Mouse (Mus musculus): ENCODE results near the gene Prr5.

The Prr5 gene

GRCm38 (mm10) chr15:84715132-84715531 lies 45.7 kb downstream of the Prr5 start:
- POLR2A ChIA-PET: interaction anchor here in 2 of 4 experiments (0.8 to 2.5 kb wide), 12 partner anchors 8 to 52 kb away, joined by 3 to 11 read pairs (median 3); no protein-coding TSS in a partner anchor
- CTCF ChIA-PET: interaction anchor here in 3 of 4 experiments (0.8 to 1.8 kb wide), 8 partner anchors 10 to 273 kb away, joined by 3 to 7 read pairs (median 4); partner anchors contain the start of gene 5031439G07Rik (in 1 of the 3)

GRCm38 (mm10) chr15:84717570-84718270 lies 48.3 kb downstream of the Prr5 start:
- ChIA-PET POLR2A (interaction anchor here in 2 of 4 experiments (0.9 to 2.2 kb wide), 4 partner anchors 7 to 42 kb away, joined by 3 to 6 read pairs (median 3); no protein-coding TSS in a partner anchor), CTCF (interaction anchor here (0.6 to 2.1 kb wide), 5 partner anchors 17 to 52 kb away, joined by 3 to 7 read pairs (median 4); no protein-coding TSS in a partner anchor)

- ChIA-PET CTCF (interaction anchor here (0.5 to 3.7 kb wide), 20 partner anchors 9 to 282 kb away, joined by 3 to 34 read pairs (median 4); no protein-coding TSS in a partner anchor), POLR2A (interaction anchor here in 3 of 4 experiments (0.9 to 2.5 kb wide), 16 partner anchors 8 to 204 kb away, joined by 3 to 13 read pairs (median 3); partner anchors contain the start of gene Nup50 (in 1 of the 3))
Observed at GRCm38 (mm10) chr15:84718785-84719184, 49.4 kb downstream of the Prr5 start.

- CTCF ChIA-PET: interaction anchor here (0.7 to 3.7 kb wide), 15 partner anchors 8 to 275 kb away, joined by 3 to 34 read pairs (median 4); no protein-coding TSS in a partner anchor
- POLR2A ChIA-PET: interaction anchor here in 3 of 4 experiments (0.7 to 2.5 kb wide), 18 partner anchors 9 to 203 kb away, joined by 3 to 13 read pairs (median 4); partner anchors contain the start of genes Nup50 (in 1 of the 3) and Prr5 (in 1 of the 3)
Observed at GRCm38 (mm10) chr15:84719791-84720190, 50.4 kb downstream of the Prr5 start, which contains the start of gene Arhgap8. TSS of gene Arhgap8 (plus strand) at chr15:84720052.

GRCm38 (mm10) chr15:84720291-84721204 lies 51.1 kb downstream of the Prr5 start:
- ChIA-PET CTCF (interaction anchor here in 3 of 4 experiments (0.6 to 3.7 kb wide), 9 partner anchors 8 to 49 kb away, joined by 3 to 34 read pairs (median 5); no protein-coding TSS in a partner anchor), POLR2A (interaction anchor here in 2 of 4 experiments (0.7 to 2.5 kb wide), 9 partner anchors 9 to 508 kb away, joined by 3 to 10 read pairs (median 3); no protein-coding TSS in a partner anchor)

GRCm38 (mm10) chr15:84723656-84724055 lies 54.2 kb downstream of the Prr5 start:
- CTCF ChIA-PET: interaction anchor here in 1 of 4 experiments (1.0 kb wide), 1 partner anchor 22 kb away, joined by 3 read pairs; no protein-coding TSS in a partner anchor
- POLR2A ChIA-PET: interaction anchor here in 3 of 4 experiments (0.6 to 1.5 kb wide), 12 partner anchors 9 to 265 kb away, joined by 3 to 7 read pairs (median 3); partner anchors contain the start of gene 5031439G07Rik (in 1 of the 3)

GRCm38 (mm10) chr15:84724199-84724598 lies 54.8 kb downstream of the Prr5 start:
- CTCF ChIA-PET: interaction anchor here in 1 of 4 experiments (1.0 kb wide), 1 partner anchor 23 kb away, joined by 3 read pairs; no protein-coding TSS in a partner anchor
- POLR2A ChIA-PET: interaction anchor here in 2 of 4 experiments (0.6 to 1.5 kb wide), 11 partner anchors 8 to 264 kb away, joined by 3 to 7 read pairs (median 3); partner anchors contain the start of gene 5031439G07Rik (in 1 of the 2)

- ChIA-PET CTCF (interaction anchor here in 1 of 4 experiments (0.6 to 1.5 kb wide), 5 partner anchors 10 to 123 kb away, joined by 3 to 8 read pairs (median 4); partner anchors contain the start of gene Arhgap8), POLR2A (interaction anchor here in 1 of 4 experiments (1.1 to 2.3 kb wide), 5 partner anchors 9 to 28 kb away, joined by 3 to 9 read pairs (median 3); no protein-coding TSS in a partner anchor)
Observed at GRCm38 (mm10) chr15:84729685-84730084, 60.3 kb downstream of the Prr5 start.

- ChIA-PET POLR2A (interaction anchor here in 3 of 4 experiments (0.6 to 2.8 kb wide), 10 partner anchors 10 to 1808 kb away, joined by 3 to 13 read pairs (median 3); partner anchors contain the start of gene Arhgap8 (in 1 of the 3)), CTCF (interaction anchor here (0.6 to 1.5 kb wide), 8 partner anchors 11 to 768 kb away, joined by 3 to 8 read pairs (median 4); partner anchors contain the start of gene Prr5 (in 1 of the 4))
Observed at GRCm38 (mm10) chr15:84730893-84731292, 61.5 kb downstream of the Prr5 start.

- POLR2A ChIA-PET: interaction anchor here in 3 of 4 experiments (0.6 to 2.8 kb wide), 12 partner anchors 8 to 438 kb away, joined by 3 to 13 read pairs (median 3); partner anchors contain the start of gene Arhgap8 (in 1 of the 3)
Observed at GRCm38 (mm10) chr15:84731676-84732424, 62.4 kb downstream of the Prr5 start.

GRCm38 (mm10) chr15:84732425-84732749 lies 63.0 kb downstream of the Prr5 start:
- ChIA-PET POLR2A (interaction anchor here in 3 of 4 experiments (0.5 to 2.8 kb wide), 8 partner anchors 9 to 1440 kb away, joined by 3 to 13 read pairs (median 3); partner anchors contain the start of gene Arhgap8 (in 1 of the 3)), CTCF (interaction anchor here in 3 of 4 experiments (0.9 to 1.0 kb wide), 3 partner anchors 26 to 32 kb away, joined by 3 to 4 read pairs (median 3); no protein-coding TSS in a partner anchor)

More at GRCm38 (mm10) chr15:84731676-84732424, 62.4 kb downstream of the Prr5 start:
- CTCF ChIA-PET: interaction anchor here (0.5 to 1.0 kb wide), 8 partner anchors 27 to 769 kb away, joined by 3 to 6 read pairs (median 3); partner anchors contain the start of gene Prr5 (in 1 of the 4)

- POLR2A ChIA-PET: interaction anchor here in 2 of 4 experiments (0.7 to 1.2 kb wide), 2 partner anchors 22 to 56 kb away, joined by 3 read pairs; no protein-coding TSS in a partner anchor
- CTCF ChIA-PET: interaction anchor here in 1 of 4 experiments (0.6 kb wide), 1 partner anchor 330 kb away, joined by 7 read pairs; no protein-coding TSS in a partner anchor
Observed at GRCm38 (mm10) chr15:84736346-84736993, 67.0 kb downstream of the Prr5 start.

- ChIA-PET CTCF (interaction anchor here in 1 of 4 experiments (0.6 kb wide), 1 partner anchor 330 kb away, joined by 7 read pairs; no protein-coding TSS in a partner anchor), POLR2A (interaction anchor here in 2 of 4 experiments (0.7 to 1.8 kb wide), 2 partner anchors 9 to 57 kb away, joined by 3 to 5 read pairs; no protein-coding TSS in a partner anchor)
Observed at GRCm38 (mm10) chr15:84736994-84737346, 67.5 kb downstream of the Prr5 start.

GRCm38 (mm10) chr15:84738246-84738645 lies 68.8 kb downstream of the Prr5 start:
- ChIA-PET CTCF (interaction anchor here in 1 of 4 experiments (0.8 kb wide), 1 partner anchor 202 kb away, joined by 3 read pairs; no protein-coding TSS in a partner anchor), POLR2A (interaction anchor here in 2 of 4 experiments (0.9 to 1.8 kb wide), 5 partner anchors 10 to 203 kb away, joined by 3 to 5 read pairs (median 3); no protein-coding TSS in a partner anchor)

GRCm38 (mm10) chr15:84741573-84741972 lies 72.2 kb downstream of the Prr5 start:
- ChIA-PET CTCF (interaction anchor here in 3 of 4 experiments (0.6 to 5.6 kb wide), 13 partner anchors 11 to 70 kb away, joined by 3 to 22 read pairs (median 4); no protein-coding TSS in a partner anchor), POLR2A (interaction anchor here in 2 of 4 experiments (0.7 to 1.4 kb wide), 6 partner anchors 11 to 110 kb away, joined by 3 to 4 read pairs (median 3); no protein-coding TSS in a partner anchor)

All from embryonic stem cell, embryonic (primary cell).